Mouse (Mus musculus) embryonic stem cell, embryonic (primary cell): ENCODE measurements around the gene Akap8l.

Experiments
- CTCF ChIA-PET, 4 experiments: fragments of 300-600 bp in 2 of 4; fragments of 350-600 bp in 2 of 4; sonication (Branson Sonifier 250); formaldehyde crosslinking; loops; one replicate each; lab custom pipeline; 2022; ENCODE audit warnings: inconsistent platforms in 2 of 4; lab: Charles Lee
- POLR2A ChIA-PET, 4 experiments: fragments of 300-600 bp in 2 of 4; fragments of 350-600 bp in 2 of 4; sonication (Branson Sonifier 250); formaldehyde crosslinking; loops; one replicate each; lab custom pipeline; 2022; ENCODE audit warnings: antibody characterized with exemption in 4 of 4, inconsistent platforms in 1 of 4; lab: Charles Lee

Gene Akap8l

DNA sequence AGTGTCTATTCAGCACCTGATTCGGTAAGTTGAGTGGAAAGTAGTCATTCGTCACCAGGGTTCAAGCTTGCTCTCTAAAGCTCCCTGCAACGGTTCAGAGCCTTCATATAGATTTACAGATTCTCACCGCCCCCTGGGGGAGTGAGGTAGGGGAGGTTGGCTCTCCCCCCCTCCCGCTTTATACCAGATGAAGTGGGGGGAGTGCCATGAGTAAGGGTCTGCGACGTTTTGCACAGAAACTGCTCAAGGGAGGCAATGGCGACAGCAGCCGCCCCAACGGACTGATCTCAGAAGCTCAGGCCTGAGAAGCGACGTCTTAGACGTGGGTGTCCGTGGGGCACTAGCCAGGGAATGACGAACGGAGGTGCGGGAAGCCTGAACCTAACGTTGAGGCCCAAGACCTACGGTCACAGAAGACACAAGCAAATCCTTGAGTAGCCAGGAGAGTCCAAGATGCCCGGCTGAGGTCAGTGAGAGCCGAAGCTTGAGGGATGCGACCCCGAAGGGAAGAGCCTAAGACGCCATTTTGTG lies 491 bp downstream of the Akap8l start:
- CTCF ChIA-PET: interaction anchor here (0.5 to 2.9 kb wide), 21 partner anchors 9 to 1535 kb away, joined by 3 to 17 read pairs (median 6); partner anchors contain the start of genes Akap8 (in 1 of the 4), Ephx3 (in 1 of the 4) and Wiz (in 1 of the 4)
- POLR2A ChIA-PET: interaction anchor here (0.5 to 7.5 kb wide), 69 partner anchors 9 to 288 kb away, joined by 3 to 112 read pairs (median 5); partner anchors contain the start of genes Akap8 (in 4 of the 4), Wiz (in 2 of the 4), Brd4 (in 1 of the 4) and Cyp4f17 (in 1 of the 4)

DNA sequence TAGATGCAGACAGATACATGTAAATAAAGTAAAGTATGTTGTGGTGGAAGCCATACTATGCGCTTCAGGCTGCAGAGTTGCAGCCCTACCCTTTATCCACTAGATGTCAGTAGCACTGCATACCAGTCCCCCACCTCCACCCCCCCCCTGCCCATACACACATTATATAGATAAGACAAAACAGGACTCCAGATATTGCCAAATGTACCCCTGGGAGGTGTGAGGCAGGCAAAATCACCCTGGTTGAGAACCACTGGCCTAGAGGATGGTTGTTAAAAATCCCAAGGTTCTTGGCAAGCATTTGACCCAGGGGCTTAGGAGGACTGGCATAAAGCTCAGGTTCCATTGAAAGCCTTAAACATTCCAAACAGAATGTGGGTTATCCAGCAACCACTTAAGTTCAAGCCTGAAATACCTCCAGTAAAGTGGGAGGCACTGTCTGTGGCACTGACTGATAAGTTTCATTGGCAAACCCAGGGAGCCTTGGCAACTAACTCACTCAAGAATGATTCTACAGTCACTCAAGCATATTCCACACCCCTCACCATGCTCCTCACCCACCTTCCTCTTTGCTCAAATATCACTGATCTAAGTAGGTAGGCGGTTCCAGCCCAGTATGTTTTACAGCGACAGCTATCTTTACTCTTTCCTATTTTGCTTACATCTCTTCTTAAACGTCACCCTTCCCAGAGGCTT lies 1.2 kb downstream of the Akap8l start:
- CTCF ChIA-PET: interaction anchor here (0.5 to 2.9 kb wide), 21 partner anchors 9 to 530 kb away, joined by 3 to 17 read pairs (median 9); partner anchors contain the start of genes Akap8 (in 1 of the 4) and Ephx3 (in 1 of the 4)
- POLR2A ChIA-PET: interaction anchor here (0.5 to 7.5 kb wide), 42 partner anchors 8 to 467 kb away, joined by 3 to 112 read pairs (median 5); partner anchors contain the start of genes Akap8 (in 2 of the 4), Brd4 (in 1 of the 4), Rasal3 (in 1 of the 4) and Wiz (in 1 of the 4)

DNA sequence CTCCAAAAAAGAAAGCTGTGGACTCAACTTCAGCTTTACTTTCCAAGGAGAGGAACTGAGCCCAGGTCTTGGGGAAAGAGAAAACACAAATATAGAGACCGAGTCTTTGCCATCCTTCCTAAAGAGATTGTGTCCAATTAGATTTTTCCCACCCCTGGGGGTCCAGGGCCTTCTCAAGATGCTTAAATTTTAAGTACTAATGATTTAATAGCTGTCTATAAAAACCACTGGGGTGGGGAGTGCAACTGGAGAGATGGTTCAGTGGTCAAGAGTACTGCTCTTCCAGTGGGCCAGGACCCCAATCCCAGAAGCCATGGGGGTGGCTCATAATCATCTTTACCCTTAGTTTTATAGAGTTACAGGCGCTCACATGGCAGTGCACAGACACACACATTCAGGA lies 2.0 kb downstream of the Akap8l start:
- ChIA-PET POLR2A (interaction anchor here in 1 of 4 experiments (0.8 to 7.5 kb wide), 4 partner anchors 15 to 34 kb away, joined by 3 to 112 read pairs (median 12); partner anchors contain the start of gene Akap8), CTCF (no interaction called here)

DNA sequence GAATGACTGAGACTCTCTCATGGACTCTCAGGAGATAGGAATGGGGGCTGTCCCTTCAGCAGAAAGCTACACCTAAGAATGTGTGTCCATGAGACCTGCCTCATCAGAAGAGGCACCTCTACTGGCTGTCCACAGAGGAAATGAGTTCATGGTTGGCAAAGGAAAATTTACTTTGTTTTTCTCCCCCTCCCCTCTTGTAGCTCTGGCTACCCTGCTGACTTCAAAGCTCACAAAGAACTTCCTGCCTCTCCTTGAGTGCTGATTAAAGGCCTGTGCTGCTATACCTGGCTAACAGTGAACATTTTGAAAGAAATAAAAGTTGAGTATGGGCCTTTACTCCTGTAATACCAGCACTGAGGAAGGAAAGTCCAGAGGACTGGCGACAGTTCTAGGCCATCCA lies 9.3 kb downstream of the Akap8l start:
- POLR2A ChIA-PET: interaction anchor here in 2 of 4 experiments (0.6 to 2.2 kb wide), 6 partner anchors 9 to 239 kb away, joined by 3 to 8 read pairs (median 3); partner anchors contain the start of gene Akap8l (in 2 of the 2)
- CTCF ChIA-PET: interaction anchor here in 1 of 4 experiments (0.5 kb wide), 1 partner anchor 79 kb away, joined by 7 read pairs; no protein-coding TSS in a partner anchor

DNA sequence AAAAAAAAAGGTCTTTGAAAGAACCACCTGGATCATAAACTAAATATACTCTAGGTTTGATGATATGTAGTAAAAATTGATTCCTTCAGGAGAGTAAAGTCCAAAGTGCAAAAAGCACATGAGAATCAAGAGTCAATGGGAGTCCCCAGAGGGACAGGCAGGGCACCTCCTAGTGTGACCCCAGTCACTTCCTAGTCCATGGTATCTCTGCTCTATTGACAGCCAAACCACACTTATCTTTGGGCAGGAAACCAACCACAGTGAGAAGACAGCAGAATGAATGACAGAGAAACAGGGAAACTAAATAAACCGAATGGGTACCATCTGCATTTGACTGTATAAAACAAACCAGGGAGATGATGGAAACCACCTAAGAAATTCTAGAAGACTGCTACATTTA lies 10.3 kb downstream of the Akap8l start:
- CTCF ChIA-PET: no interaction called here
- POLR2A ChIA-PET: interaction anchor here in 1 of 4 experiments (0.9 to 2.2 kb wide), 2 partner anchors 10 to 16 kb away, joined by 3 to 8 read pairs; partner anchors contain the start of gene Akap8l

DNA sequence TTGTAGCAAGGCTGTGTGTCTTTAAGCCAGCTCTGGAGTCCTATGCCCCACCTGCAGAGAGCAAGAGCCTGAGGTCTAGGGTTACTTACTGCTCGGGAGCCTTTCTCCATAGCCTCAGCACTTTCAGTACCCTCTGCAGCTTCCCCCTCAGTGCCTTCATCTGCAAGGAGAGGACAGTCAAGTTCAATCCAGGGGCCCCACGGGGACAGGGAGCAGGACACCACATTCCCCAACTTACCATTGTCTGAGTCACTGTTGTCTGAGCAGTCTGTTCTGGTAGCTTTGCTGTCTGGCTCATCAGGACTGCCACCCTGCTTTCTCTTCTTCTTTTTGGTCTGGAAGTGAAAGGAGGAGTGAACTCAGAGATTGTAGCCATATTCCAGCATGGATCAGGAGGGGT lies 14.5 kb downstream of the Akap8l start:
- POLR2A ChIA-PET: interaction anchor here in 3 of 4 experiments (0.8 to 2.1 kb wide), 7 partner anchors 14 to 46 kb away, joined by 3 to 9 read pairs (median 5); partner anchors contain the start of genes Akap8l (in 2 of the 3) and Akap8 (in 1 of the 3)
- CTCF ChIA-PET: no interaction called here

DNA sequence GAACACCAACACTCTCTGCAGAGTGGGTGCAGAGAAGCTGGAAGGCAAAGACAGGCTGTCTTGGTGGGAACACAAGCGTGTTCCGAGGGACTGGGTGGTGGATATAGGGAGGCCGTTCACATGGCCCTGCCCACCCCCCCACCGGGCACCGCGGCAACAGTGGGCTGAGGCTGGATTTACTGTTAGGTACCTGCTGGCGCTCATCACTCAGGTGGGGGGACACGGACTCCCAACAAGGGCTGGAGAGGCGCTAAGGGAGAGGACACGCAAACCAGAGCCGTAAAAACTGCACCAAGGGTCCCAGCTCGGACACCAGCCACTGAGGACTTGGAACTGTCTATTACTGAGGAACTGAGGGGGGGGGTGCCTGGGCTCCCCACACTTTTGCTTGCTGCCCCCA lies 15.5 kb downstream of the Akap8l start:
- CTCF ChIA-PET: interaction anchor here in 1 of 4 experiments (0.6 kb wide), 1 partner anchor 97 kb away, joined by 6 read pairs; no protein-coding TSS in a partner anchor

DNA sequence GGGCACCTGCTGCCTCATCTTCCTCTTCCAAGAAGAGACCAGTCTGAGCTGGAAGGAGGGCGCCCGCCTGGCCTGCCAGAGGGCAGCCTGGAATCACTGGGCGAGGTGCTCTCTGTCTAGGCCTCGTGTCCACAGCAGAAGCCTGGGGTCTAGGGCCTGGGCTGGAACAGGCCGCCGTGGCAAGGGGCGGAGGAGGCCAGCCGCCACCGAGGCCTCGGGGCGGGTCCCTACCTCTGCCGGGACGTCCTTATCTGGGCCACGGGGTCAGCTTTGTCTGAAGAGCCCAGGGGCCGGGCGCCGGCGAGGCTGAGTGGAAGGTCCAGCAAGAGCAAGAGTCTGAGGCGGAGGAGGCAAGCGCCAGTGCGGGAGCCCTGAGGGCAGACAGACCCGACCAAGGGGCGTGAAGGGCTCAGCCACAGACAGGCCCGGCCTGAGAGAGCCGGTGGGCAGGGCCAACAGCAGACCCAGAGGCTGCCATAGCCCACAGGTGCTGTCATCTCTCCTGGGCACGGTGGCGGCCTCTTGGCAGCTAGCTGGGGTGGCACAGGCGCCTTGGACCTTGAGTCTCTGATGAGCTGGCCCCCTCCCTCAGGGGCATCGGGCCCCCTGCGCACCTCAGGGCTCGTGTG lies 16.6 kb downstream of the Akap8l start:
- ChIA-PET CTCF (no interaction called here), POLR2A (interaction anchor here (0.9 to 4.6 kb wide), 11 partner anchors 11 to 497 kb away, joined by 3 to 25 read pairs (median 3); partner anchors contain the start of genes Akap8 (in 3 of the 4) and Akap8l (in 1 of the 4))

More for the DNA sequence above, 15.5 kb downstream of the Akap8l start:
- POLR2A ChIA-PET: interaction anchor here in 3 of 4 experiments (0.7 to 4.6 kb wide), 12 partner anchors 12 to 498 kb away, joined by 3 to 20 read pairs (median 4); partner anchors contain the start of genes Akap8l (in 2 of the 3) and Akap8 (in 1 of the 3)

DNA sequence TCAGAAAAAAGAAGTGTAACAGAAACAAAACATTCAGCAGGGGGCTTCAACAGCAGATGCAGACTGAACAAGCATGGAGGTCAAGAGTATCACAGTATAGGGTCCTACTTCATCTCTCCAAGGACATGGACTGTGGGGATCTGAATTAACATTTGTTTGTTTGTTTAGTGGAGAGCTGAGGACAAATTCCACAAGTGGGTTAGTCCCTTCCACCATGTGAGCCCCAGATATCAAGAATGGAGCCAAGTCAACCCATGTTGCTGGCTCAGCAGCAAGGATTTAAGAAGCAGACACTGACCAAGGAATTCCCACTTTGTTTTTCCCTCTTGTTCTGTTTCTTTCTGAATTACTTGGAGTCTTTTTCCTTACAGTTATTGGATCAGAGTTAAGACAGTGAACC lies 22.9 kb downstream of the Akap8l start:
- ChIA-PET CTCF (interaction anchor here in 2 of 4 experiments (0.7 kb wide), 2 partner anchors 32 to 277 kb away, joined by 3 to 4 read pairs; no protein-coding TSS in a partner anchor), POLR2A (interaction anchor here in 2 of 4 experiments (0.6 to 1.8 kb wide), 3 partner anchors 13 to 1794 kb away, joined by 3 to 4 read pairs (median 3); partner anchors contain the start of gene Akap8l (in 1 of the 2))

DNA sequence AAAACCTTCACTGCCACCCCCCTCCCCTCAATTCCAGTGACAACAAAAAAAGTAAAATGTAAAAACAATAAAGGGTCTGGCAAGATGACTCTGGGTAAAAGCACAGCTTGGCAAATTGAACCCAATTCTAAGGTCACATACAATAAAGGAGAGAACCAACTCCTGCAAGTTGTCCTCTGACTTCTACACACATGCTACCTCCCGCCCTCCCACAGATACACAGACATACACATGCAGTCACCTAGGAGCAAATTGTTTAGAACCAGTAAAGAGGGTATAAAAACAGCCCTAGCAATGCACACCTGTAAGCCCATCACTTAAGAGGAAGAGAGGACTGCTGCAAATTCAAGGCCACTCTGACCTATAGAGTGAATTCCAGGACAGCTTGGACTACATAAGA lies 27.6 kb downstream of the Akap8l start:
- CTCF ChIA-PET: interaction anchor here in 1 of 4 experiments (1.3 kb wide), 1 partner anchor 8 kb away, joined by 4 read pairs; no protein-coding TSS in a partner anchor
- POLR2A ChIA-PET: interaction anchor here in 2 of 4 experiments (1.0 to 11.7 kb wide), 8 partner anchors 8 to 758 kb away, joined by 3 to 130 read pairs (median 10); partner anchors contain the start of genes Akap8l (in 1 of the 2) and Pknox1 (in 1 of the 2)

DNA sequence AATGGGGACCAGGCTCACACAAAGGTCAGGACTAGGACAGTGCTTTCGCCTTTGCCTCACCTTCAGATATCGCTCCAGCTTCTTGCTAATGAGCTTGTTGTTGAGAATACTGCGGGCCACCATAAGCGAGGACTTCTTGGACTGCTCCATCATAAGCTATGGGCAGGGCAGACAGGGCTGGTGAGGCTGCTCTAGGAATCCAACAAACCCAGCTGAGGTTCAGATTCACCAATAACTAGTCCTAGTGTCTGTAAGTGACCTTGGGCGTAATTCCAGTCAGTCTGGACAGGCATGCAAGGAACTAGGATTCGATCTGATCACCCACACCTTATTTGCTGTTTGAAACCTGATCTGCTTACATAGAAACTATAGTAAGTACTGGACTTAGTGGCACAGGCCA lies 28.6 kb downstream of the Akap8l start:
- CTCF ChIA-PET: interaction anchor here in 2 of 4 experiments (0.5 to 1.9 kb wide), 7 partner anchors 9 to 736 kb away, joined by 3 to 11 read pairs (median 4); no protein-coding TSS in a partner anchor
- POLR2A ChIA-PET: interaction anchor here (0.5 to 11.7 kb wide), 56 partner anchors 8 to 758 kb away, joined by 3 to 130 read pairs (median 4); partner anchors contain the start of genes Akap8l (in 4 of the 4), Brd4 (in 3 of the 4), Ephx3 (in 1 of the 4) and Pknox1 (in 1 of the 4)

DNA sequence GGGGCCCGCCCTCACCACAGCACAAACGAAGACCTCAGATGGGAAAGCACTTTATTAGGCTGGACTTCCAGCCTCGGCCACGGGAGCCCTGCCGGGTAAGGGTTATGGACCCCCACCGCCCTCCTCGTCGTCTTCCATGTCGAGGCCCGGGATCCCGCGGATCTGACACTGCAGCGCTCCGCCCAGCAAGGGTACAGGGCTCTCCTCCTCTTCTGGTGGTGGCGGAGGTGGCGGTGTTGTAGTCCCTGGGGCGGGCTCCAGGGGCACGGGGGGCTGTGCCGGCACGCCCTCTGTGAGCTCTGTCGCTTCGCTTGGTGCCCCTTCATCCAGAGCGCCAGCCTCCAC lies 29.0 kb downstream of the Akap8l start:
- POLR2A ChIA-PET: interaction anchor here (0.5 to 11.7 kb wide), 73 partner anchors 8 to 279 kb away, joined by 3 to 130 read pairs (median 4); partner anchors contain the start of genes Akap8l (in 4 of the 4), Brd4 (in 3 of the 4) and Ephx3 (in 1 of the 4)
- CTCF ChIA-PET: interaction anchor here in 2 of 4 experiments (0.6 to 1.9 kb wide), 8 partner anchors 9 to 178 kb away, joined by 3 to 11 read pairs (median 4); no protein-coding TSS in a partner anchor

DNA sequence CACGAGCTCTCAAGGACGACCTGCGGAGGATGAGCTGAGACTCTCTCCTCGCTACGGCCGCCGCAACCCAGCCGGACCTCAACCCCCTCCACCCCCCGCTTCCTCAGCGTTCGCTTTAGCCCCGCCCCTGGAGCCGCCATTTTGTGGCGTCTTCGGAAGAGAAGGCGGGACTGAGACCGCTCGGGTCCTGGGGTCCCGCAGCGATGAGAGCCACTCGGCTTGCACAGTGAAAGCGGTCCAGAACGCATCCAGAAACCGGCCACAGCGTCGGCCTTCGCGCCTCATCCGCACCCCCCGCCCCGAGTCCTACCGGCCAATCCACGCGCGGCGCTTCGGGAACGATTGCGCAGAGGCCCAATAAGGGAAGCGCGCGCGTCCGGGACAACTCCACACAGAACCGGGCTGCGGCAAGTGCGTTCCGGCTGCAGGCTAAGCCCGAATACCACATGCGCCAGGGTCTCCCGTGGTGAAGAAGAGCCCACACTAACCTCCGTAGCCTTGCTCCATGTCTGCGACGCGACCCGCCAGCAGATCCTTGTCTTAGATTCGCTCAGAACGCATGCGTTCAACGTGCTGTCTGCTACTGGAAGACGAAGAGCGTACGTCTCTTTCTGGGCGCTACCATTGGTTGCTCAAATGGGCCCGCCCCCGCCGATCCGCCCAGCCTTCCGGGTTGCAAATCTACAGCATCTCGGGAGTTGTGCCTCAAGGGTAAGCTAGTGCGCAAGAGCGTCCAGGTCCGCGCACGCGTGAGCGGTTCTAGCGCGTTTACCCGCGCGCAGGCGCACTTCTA lies 29.6 kb downstream of the Akap8l start, which contains the start of gene Akap8:
Akap8 (minus strand) TSS at position 642 of the 793 bp plus-strand sequence.
- CTCF ChIA-PET: interaction anchor here in 2 of 4 experiments (0.6 to 1.9 kb wide), 7 partner anchors 29 to 178 kb away, joined by 3 to 11 read pairs (median 4); no protein-coding TSS in a partner anchor
- POLR2A ChIA-PET: interaction anchor here (0.7 to 11.7 kb wide), 76 partner anchors 8 to 278 kb away, joined by 3 to 130 read pairs (median 4); partner anchors contain the start of genes Akap8l (in 4 of the 4), Brd4 (in 3 of the 4) and Ephx3 (in 1 of the 4)

DNA sequence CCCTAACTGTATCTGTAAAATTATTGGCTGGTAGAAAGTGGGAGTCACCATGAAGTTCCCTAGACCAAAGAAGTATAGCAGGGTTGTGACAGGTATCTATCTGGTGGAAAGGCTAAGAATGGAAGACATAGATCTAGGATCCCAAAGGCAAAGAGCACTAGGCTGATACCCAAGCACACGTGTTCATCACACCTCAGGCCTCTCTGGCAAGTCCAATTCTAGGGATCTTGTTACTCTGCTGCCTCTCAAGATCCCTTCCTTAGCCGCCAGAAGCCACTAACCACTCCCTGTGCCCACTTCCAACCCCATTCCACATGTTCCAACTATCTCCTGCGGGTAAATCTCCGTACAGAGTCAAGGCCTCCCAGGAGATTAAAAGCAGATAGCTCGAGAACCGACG lies 30.5 kb downstream of the Akap8l start:
- POLR2A ChIA-PET: interaction anchor here (0.6 to 11.7 kb wide), 26 partner anchors 9 to 585 kb away, joined by 3 to 130 read pairs (median 6); partner anchors contain the start of genes Brd4 (in 3 of the 4) and Akap8l (in 1 of the 4)
- CTCF ChIA-PET: interaction anchor here in 2 of 4 experiments (0.6 to 0.7 kb wide), 2 partner anchors 64 to 140 kb away, joined by 3 to 9 read pairs; no protein-coding TSS in a partner anchor

DNA sequence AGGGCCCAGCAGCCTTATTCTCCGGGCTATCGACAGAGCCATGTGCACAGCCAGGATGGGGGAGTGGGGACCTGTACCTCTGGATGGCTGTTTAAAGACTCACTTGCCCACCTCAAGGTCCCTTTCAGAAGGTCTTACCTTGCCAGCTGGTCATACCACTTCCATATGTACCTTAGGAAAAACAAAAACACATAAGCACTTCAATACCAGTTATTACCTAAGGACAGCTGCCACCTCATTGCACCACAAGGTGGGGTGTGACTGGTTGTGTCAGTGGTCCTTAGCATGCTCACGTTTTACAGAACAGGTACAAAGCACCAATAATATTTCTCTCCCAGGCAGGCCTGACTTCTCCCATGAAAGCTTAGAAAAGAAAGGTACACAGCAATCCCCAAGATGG lies 32.7 kb downstream of the Akap8l start:
- ChIA-PET POLR2A (interaction anchor here in 3 of 4 experiments (0.6 to 11.7 kb wide), 12 partner anchors 9 to 226 kb away, joined by 3 to 130 read pairs (median 3); partner anchors contain the start of gene Akap8l (in 1 of the 3)), CTCF (no interaction called here)

DNA sequence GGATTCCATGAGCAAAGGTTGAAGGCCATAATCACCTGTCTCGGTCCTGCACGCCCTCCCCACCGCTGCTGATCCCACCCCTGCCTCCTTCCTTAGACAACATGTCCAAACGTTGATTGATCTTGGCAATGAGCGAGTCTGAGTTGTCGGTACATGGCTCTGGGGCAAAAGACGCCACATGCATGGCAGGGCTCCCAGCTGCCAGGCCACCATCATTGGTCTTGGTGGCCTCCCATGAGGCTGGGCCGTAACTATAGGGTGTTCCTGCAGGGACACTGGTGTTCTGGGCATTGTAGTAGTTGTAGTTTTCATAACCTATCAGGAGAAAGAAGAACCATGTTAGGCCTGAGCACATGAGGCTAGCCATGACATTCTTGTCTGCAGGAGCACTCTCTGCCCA lies 33.4 kb downstream of the Akap8l start:
- POLR2A ChIA-PET: interaction anchor here in 2 of 4 experiments (0.9 to 11.7 kb wide), 13 partner anchors 8 to 82 kb away, joined by 3 to 130 read pairs (median 4); partner anchors contain the start of gene Akap8l (in 1 of the 2)
- CTCF ChIA-PET: no interaction called here
